Mouse (Mus musculus) heart, postnatal 36 days (tissue): Measurements from ENCODE around the gene Cnpy3. TPM values are rescaled to one million over a fixed set of nuclear protein-coding genes. Genes with fewer than 3 reads are reported as not detected.

Experiments used
- DNase-seq, 2 experiments: peaks; one replicate each; pipeline ENCODE4 v3.0.0; 2021 to 2022
- intact Hi-C: fragments of 180-260 bp; cut with DNase I; formaldehyde crosslinking; loops from one replicate; pipeline ENCODE4 v1.15.1; 2025
- total RNA-seq, 2 experiments: library from RNA; stranded (reverse); gene quantifications; 2 replicates each; pipeline ENCODE4 v1.2.3; 2021

Cnpy3 gene
- total RNA-seq, 2 experiments from 2014 or later: 18.4 to 19.2 TPM

GRCm38 (mm10) chr17:46694517-46695063 lies 57.4 kb downstream of the Cnpy3 start:
- intact Hi-C loops: no loop called here
- DNase-seq: no peak

DNA sequence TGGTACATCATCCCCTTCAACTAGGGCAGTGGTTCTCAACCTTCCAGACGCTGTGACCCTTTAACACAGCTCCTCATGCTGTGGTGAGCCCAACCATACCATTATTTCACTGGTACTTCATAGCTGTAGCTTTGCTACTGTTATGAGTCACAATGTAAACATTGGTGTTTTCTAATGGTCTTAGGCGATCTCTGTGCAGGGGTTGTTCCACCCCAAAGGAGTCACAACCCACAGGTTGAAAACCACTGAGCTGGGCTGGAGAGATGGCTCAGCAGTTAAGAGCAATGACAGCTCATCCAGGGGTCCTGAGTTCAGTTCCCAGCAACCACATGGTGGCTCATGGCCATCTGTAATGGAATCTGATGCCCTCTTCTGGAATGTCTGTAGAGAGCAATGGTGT lies 60.6 kb downstream of the Cnpy3 start:
- no peak for DNase-seq
- intact Hi-C loops: no loop called here

DNA sequence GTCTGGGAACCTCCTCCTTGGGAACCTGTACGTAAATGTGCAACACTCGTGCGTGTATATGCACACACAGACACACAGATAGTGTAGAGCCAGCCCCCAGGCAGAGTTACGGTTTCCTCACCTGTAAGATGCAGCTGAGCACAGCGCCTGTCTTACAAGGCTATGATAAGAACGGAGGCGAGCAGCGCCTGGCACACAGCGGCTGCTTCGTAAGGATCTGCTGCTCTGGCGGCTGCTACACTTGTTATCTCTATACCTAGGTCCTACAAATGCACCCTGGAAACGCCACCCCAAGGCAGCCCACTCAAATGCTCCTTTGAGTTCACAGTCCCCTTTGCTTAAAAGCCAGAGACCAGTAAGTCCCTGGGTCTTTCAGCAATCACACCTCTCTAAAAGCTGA lies 61.3 kb downstream of the Cnpy3 start:
- DNase-seq: no peak
- intact Hi-C loops: no loop called here

- intact Hi-C loops: loop anchor here (10.0 kb wide), 1 partner anchor 319 kb away; no protein-coding TSS in a partner anchor
- DNase-seq: no peak
Measured at GRCm38 (mm10) chr17:46685913-46686312, 66.1 kb downstream of the Cnpy3 start.

Other genes with a start within 250 kb of the Cnpy3 start
- gene Cul9, start 205.8 kb downstream of the Cnpy3 start, total RNA-seq: 10 to 100 TPM; 20.3 to 24.0 TPM
- gene Srf, start 196.0 kb downstream of the Cnpy3 start, total RNA-seq: 10 to 100 TPM; 85.7 to 94.7 TPM
- 1 to 10 TPM; 2.7 to 4.0 TPM for gene Ptk7, start 122.7 kb downstream of the Cnpy3 start, total RNA-seq
- gene Klc4, start 106.2 kb downstream of the Cnpy3 start, total RNA-seq: 10 to 100 TPM; 24.5 to 29.1 TPM
- gene Mrpl2, start 106.0 kb downstream of the Cnpy3 start, total RNA-seq: 100 to 1,000 TPM; 130 to 134 TPM
- 10 to 100 TPM; 20.7 to 23.8 TPM for gene Cul7, start 101.9 kb downstream of the Cnpy3 start, total RNA-seq
- gene Rrp36, start 77.9 kb downstream of the Cnpy3 start, total RNA-seq: 10 to 100 TPM in 1 of 2 experiments, 1 to 10 TPM in 1; 9.5 to 10.7 TPM
- gene Mea1, start 73.4 kb downstream of the Cnpy3 start, total RNA-seq: 10 to 100 TPM; 48.0 to 49.3 TPM
- gene Klhdc3, start 71.3 kb downstream of the Cnpy3 start, total RNA-seq: 10 to 100 TPM; 85.5 to 87.7 TPM
- gene Ppp2r5d, start 47.1 kb downstream of the Cnpy3 start, total RNA-seq: 10 to 100 TPM; 33.2 TPM
- 10 to 100 TPM; 31.8 to 32.3 TPM for gene Pex6, start 40.8 kb downstream of the Cnpy3 start, total RNA-seq
- gene Gnmt, start 23.0 kb downstream of the Cnpy3 start, total RNA-seq: 1 to 10 TPM; 1.8 to 3.1 TPM
- not detected for gene Ptcra, start 11.5 kb upstream of the Cnpy3 start, total RNA-seq
- gene 2310039H08Rik, start 20.4 kb upstream of the Cnpy3 start, total RNA-seq: 10 to 100 TPM; 25.4 to 27.6 TPM
- 10 to 100 TPM; 54.2 to 55.4 TPM for gene Rpl7l1, start 30.5 kb upstream of the Cnpy3 start, total RNA-seq
- gene Bicral, start 106.3 kb upstream of the Cnpy3 start, total RNA-seq: 10 to 100 TPM; 14.9 to 15.3 TPM
- gene Tbcc, start 138.5 kb upstream of the Cnpy3 start, total RNA-seq: 10 to 100 TPM; 15.9 to 16.6 TPM
- gene Prph2, start 158.2 kb upstream of the Cnpy3 start, total RNA-seq: not detected